Mouse (Mus musculus) spleen, postnatal 10 days (tissue): ENCODE data around the gene Fgf9.

Experiments used
- DNase-seq, 2 experiments: peaks; one replicate each; pipeline ENCODE4 v3.0.0; 2021 to 2022; ENCODE audit warnings: low spot score in 2 of 2

Gene Fgf9

DNA sequence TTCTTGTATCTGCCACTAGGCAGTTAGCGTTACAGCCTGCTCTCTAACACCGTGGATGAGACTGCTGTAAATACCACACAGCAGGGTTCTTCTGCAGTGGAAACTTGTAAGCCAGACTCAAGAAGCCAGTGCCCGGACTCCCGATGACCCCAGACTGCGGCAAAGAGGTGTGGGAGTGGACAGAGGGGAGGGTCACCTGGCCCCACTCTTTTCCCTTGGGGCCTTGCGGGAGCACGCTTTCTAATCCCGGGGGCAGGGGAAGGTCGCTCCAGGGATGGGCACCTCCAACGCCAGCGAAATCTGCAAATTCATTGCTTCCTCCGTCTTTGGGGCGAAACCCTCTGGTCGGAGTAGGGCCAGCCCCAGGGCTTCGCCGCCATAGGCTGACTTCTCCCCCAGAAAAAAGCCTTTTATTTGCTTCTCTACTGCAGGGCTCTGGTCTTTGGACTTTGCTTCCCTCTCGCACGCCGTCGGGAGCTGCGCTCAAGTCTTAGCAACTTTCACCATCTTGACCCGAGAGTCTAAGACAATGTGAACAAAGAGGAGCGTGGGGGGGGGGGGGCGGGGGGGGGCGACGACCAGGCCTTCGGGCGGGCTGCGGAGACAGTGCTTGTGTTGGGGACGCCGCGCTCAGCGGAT is at the start of gene Fgf9:
Fgf9 (plus strand) TSS at position 67 of the 639 bp plus-strand sequence.
- DNase-seq = no peak

DNA sequence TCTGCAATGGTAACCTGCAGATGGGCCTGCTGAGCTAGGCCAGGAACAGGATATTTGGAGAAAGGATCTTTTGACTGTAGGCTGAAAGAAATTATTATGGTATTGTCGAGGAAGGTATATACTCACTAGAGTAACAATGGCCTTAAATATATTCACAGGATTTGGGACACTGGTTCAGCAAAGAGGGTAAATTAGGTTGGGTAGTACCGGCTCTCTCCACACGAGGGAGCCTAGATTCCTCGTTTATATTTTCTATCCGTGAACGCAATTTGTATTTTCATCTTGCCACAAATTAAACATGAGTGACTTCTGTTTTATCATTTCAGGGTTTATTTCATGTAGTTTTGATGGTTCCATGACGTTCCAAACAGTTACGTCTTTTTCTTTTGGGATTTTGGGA is 35.8 kb upstream of the Fgf9 start:
- peak; percentile 18 to 63 for DNase-seq

DNA sequence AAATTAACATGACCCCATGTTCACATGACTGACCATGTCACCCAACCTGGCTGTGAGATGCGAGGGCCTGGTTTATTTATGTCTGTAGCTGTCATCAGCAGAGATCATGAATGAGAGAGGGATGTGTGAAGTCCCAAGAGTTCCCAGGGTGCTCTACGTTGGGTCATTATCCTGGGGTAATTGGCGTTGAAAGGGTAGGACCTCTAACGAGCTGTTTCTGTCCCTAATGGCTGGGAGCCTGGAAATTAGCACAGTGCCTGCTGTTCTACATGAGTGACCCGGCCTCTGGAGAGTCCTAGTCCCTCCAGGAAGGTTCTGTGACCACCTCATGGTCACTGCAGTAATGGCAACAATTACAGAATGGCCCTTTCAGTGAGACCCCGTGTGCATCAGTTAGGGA is 34.2 kb upstream of the Fgf9 start:
- DNase-seq = no peak

DNA sequence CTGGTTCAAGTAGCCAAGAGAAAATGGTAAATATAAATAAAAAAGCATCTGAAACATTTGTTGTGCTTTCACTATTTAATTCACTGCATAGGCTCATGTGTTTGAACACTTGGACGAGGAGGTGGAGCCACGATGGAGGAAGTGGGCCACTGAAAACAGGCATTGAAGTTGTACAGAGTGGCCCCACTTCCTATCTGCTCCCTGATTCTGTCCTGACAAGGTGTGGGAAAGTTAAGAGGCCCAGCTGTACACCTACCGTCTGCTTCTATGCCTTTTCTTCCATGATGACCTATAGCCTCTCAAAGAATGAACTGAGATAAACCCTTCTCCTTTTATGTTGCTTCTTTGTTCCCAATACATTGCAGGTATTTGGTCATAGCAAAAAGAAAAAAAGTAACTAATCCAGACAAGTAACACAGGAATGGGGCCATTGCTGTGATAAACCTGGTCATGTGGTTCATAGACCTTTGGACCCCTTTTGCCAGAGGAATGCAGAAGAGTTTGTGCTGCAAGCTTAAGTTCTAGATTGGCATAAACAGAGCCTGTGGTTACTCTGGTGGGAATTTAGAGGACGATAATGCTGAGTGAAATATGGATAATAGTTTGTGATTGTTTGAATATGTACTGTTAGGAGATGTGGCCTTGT is 23.6 kb upstream of the Fgf9 start:
- no peak for DNase-seq

DNA sequence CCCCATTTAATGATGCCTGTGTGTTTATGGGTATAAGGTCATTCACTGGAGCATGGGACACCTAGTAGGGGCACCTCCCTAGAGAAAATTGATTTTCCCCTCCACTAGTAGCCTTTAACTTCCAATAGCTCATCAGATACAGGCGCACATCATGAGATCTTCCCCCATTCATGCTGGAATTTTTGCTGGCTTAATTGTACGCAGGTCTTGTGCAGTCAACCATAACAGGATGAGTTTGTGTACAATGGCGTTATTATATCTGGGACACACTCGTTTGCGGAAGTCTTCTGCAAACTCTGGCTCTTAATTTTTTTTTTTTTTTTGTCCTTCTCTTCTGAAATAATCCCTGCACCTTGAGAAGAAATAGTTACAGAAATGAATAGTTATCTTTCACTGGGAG is 19.7 kb upstream of the Fgf9 start:
- DNase-seq = no peak

DNA sequence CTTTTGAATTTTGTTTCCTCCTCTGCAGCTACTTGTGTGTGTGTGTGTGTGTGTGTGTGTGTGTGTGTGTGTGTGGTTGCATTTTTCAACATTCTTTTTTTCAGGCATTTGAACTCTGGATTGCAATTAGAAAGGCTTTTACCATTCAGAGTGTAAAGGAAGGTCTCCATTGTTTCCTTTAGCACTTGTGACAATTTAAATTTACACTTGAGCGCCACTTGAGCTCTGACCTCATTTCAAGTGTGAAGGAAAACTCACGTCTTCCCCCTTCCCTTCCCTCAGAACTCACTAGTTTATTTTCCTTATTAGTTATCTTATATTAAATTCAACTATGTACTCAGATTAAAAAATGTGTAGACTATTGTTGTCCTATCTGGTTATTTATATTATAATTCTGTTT is 2.8 kb upstream of the Fgf9 start:
- no peak for DNase-seq

DNA sequence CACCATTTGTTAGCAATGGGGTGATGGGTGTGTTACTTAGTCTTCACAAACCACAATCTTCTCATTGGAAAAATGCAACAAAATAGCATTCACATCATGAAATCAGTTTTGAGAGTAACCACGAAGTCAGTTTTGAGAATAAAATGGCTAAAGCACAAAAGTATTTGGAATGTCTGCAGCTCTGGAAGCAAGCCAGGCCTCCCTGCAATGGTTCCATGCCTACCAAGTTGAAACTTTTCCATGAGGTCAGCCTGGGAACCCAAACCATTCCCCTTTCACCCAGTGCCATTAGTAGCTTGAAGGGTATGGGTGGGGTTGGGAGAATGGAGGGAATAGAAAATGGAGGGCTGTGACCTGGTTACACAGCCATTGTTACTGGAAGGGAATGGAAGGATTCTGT is 1.7 kb upstream of the Fgf9 start:
- no peak for DNase-seq

DNA sequence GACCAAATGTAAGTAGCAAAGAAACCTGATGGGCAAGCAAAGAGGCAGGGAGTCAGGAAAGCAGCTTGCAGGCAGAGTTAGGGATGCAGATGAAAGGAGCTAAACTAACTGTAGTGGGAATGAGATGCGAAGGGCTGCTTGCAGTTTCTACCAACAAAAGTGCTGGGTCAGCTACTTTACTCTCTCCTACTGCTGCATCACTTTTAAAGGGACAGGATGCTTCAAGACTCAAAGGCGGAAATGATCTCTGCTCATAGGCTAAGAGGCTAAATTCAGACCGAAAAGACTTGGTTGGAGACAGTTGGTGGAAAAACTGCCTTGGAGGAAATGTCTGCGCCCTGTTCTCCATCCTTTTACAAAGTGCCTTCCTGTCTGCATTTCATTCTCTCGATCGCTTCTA is 420 bp upstream of the Fgf9 start:
- DNase-seq = no peak

DNA sequence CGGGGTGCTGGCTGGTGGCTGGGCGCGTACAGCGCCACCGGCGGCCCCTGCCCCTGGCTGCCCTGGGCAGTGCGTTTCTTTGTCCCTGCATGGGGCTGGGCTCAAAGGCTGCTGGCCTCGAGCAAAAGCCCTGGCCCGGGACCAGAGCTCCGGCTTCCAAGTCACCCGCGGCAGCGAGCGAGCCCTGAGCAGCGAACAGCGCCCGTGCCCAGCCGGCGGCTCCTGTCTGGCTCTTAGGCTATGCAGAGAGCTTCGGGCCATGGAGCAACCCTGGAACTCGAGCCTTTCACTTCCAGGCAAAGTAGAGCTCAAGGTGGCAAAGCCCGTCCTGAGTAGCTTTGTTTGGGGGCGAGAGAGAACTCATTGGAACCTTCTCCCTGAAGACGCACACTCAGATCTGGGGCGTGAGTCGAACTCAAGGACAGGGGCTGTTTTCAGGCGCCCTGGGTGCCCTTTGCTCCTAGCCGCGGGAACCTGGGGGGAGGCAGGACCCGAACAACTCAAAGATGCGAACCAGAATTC is 834 bp downstream of the Fgf9 start:
- peak in 1 of 2 experiments; percentile 23 for DNase-seq

DNA sequence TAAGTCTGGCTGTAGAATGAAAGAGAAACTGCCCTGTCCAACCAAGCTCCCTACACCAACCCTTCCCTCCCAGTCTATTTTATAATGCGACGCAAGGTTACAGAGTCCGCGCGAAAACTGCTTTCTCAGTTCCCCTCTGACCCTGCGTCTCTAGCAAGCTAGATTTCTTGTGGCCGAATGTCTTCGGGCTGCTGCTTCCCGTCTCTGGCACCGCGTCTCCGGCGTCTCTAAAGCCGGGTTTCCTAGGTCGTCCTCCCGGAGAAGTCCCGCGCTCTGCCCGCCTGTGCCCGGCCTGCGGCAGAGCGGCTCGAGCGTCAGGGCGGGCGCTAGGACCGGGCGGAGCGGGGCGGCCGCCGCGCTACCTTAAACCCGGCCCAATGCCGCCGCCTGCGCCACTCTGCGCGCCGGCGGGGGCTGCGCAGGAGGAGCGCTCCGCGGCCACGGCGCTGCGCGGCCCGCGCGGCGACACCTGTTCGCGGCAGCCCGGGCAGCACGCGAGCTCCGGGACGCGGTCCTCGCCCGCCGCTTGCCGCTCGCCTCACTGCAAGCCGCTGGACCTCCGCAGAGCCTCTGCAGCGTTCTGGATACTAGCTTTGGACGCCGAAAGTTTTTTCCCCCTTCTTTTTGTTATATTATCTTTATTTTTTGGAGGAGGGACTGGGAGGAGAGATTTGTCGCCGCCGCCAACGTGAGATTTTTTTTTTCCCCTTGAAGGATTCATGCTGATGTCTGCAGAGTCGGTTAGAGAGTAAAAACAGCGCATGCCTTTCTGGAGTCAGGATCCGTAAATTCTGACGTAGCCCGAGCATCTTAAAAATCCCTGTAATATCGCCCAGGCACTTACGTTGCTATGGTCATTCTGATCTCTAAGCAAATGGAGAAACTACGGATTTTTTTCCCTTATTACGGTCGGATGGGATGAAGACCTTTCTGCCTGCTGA is 1.8 kb downstream of the Fgf9 start:
- peak; percentile 13 to 37 for DNase-seq

DNA sequence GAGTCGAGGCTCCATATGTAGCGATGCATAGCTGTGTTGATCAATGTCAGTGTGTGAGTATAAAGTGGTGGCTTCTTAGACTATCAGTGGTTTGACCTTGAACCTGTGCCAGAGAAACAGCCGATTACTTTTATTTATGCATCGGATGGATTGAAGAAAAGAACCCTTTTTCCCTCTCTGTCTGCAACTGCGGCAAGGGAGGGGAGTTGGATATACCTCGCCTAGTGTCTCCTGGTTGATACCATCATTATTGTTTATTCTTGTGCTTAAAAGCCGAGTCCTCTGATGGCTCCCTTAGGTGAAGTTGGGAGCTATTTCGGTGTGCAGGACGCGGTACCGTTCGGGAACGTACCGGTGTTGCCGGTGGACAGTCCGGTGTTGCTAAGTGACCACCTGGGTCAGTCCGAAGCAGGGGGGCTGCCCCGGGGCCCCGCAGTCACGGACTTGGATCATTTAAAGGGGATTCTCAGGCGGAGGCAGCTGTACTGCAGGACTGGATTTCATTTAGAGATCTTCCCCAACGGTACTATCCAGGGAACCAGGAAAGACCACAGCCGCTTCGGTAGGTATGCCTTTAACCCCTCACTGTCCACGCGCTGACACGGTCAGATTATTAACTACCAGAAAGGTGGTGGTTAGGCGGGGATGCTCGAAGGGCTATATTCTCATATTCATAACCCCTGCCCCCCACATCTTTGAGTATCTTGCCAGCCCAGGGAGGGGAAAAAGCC is 2.6 kb downstream of the Fgf9 start:
- no peak for DNase-seq

DNA sequence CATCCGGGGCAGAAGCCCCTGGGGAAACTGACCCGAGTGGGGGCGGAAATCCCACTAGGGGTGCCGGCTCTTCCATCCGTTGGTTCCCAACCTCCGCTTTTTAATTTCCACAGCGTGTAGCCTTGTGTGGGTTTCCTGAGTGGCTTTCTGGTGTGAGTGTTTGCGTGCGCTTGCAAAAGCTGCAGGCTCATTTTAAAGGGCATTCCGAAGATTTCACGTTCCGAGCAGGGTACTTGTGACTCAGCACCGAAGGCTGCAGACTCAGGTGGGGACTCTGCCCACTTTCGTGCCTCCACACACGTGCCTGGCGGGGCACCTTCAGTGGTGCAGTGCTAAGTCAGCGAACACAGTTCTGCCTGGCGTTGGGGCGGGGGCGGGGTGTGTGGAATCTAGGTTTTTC is 3.6 kb downstream of the Fgf9 start:
- no peak for DNase-seq

DNA sequence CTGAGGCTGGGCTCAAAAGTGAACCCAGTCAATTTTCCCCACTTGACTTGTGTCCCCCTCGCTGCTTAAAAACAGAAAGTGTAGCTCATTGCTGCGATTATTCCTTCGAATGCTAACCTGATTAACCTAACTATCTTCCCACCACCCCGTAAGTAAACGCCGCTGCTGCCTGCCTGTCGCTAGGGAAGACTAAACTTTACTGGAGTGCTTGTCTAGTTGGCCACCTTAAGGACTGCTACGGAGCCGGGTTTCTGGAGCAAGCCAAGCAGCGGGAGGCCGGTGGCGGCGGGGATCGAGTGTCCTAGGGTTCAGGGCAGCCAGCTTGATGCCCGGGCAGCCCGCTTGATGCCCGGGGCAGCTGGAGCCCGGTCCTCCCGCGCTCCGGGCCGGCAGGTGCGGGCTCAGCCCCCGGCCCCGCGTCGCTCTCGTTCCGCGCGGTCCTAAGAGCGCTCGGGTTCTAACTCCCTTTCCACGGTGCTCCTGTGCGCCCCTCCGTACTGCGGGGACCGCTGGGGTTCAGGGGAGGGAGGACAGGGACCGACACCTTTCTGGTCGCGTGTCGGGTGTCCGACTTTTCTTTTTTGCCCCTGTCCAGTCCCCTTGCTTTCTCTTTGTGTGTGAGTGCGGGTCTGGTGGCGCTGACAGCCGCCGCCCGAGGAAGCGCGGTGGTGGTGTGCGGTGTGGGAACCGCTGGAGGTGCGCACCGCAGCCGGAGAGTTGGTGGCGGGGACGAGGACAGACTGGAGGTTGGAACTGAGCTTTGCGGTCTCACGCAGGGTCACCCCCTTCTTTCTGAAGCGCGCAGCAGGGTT is 4.5 kb downstream of the Fgf9 start:
- peak in 1 of 2 experiments; percentile 15 for DNase-seq

DNA sequence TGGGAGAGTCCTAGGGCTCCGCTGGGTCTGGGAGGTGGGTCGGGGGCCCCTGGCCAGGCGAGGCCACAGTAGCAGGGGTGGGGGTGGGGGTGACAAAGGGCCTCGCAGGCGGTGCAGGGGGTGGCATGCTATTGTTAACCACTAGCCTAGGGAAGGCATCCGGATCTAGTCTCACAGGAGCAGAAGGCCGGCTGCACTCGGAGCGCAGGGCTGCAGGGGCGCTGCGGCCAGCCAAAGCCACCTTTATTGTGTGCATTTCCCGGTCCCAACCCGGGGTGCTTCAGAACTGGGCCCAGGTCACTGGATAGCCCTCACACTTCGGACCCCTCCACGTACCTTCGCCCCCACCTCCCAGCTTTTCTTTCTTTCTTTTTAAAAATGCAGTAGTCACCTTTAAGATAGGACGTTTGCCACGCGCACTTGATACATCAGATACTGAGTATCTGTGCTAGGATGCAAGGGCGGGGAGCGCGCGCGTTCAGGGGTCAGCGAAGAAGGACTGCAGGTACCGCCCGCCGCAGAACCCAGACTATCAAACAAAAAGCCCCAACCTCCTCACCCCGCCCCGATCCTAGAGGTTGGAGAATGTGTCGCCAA is 5.2 kb downstream of the Fgf9 start:
- DNase-seq = peak in 1 of 2 experiments; percentile 14

DNA sequence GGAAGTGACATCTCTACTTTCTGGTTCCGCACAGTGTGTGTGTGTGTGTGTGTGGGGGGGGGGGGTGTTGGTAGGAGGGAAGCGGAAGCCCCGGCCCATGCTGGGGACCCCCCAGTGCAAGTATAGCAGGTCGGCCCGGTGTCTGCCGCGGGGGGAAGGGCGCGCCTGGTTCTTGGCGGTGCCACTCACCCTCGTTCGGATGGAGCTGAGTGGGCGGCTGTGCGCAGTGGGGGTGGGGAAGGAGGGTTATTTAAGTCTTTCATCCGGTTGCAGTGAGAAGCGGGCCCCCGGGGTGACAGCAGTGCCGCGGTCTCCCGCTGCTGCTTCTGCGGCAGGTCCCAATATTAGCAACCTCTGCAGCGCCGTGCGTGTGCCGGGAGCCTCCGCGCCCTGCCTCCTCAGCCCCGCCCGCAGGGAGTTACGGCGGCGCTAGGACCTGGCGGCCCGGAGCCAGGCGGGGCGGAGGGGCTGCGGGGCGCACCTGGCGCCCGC is 5.7 kb downstream of the Fgf9 start:
- DNase-seq = peak in 1 of 2 experiments; percentile 37

DNA sequence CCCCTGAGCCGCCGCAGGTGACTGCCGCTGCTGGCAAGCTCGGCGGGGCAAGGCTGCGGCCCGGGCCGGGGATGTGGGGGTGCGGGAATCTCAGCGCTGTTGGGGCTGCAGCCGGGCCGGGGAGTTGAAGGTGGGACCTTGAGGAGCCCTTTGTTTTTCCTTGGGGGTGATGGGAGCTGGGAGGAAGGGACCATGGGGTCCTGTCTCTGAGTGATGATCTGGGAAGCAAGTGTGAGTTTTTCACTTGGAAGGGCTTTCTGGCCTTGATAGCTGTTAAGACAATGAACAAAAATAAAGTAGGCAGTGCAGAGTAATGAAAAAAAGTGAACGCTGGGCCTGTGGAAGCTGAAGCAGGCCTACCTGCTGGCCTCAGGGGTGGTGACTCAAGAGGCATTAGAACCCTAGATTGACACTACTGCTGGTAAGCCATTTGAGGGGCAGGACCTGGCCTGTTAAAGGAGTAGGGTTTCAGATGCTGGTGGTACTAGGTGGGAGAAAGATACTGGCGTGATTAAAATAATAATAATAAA is 6.4 kb downstream of the Fgf9 start:
- peak in 1 of 2 experiments; percentile 13 for DNase-seq

DNA sequence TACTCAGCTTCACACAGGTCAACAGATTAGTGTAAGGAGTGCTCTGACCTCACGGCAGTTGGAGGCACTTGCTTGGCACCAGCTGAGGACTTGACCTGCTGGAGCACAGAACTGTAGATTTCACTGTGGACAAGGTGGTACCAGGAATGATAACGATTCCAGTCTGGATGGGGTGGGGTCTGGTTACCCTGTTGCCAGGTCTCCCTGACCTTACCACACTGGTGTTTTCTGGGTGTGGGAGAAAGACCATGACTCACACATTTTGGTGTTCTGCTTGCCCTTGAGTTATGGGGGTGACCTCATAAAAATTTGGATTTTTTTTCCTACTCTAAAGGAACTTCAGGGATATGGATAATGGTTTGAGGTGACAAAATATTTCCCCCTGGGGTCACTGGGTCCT is 9.1 kb downstream of the Fgf9 start:
- no peak for DNase-seq

DNA sequence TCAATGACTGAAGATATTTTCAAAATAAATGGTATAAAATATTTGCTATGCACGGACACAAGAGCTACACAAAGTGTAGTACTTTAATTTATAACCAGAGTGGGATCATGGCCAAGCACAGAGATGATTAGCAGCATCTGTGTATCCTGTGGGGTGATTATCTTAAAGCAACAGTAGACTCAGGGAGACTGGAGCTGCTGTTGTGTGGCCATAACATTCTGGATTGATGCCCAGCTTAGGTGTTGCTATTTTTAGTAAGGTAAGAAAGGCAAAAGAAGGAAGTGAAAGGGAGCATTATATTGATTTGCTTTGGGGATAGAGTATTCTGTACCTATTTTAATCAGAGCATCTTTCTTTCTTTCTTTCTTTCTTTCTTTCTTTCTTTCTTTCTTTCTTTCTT is 11.6 kb downstream of the Fgf9 start:
- DNase-seq = no peak

DNA sequence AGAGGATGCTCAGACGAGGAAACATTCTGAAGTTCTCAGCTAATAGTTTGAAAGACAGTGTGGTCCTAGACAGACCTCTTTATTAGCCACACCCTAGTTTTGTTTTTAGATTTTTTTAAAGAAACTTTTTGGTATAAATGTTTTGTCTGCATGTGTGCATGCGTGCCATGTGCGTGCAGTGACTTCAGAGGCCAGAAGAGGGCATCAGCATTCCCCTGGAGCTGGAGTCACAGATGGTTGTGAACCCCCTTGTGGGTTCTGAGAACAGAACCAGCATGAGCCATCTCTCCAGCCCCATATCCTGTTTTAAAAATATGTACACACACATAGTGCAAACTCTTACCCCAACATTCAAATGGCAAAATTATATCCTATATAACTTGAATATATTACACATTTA is 13.9 kb downstream of the Fgf9 start:
- no peak for DNase-seq

DNA sequence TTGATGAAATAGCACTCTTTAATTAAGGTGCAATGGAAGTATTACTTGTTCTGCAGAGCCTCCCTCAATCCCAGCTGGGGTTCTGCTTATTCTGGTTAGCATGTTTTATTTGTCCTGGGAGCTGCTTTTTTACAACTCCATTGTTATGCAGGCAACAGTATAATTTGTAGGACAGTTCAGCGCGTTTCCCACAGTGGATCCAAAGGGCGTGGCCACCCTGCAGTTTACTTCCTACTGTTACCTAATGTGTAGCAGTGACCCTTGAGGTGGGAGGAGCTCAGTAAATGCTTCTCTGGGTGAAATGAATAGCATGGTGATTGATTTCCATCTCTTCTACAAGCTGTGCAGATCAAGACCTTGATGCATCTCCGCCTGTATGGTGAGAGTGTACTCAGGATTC is 17.0 kb downstream of the Fgf9 start:
- DNase-seq = no peak
